ENCODE assay signal across 21 mouse cellular contexts in genomic region chr6:32395415-32395814, GRCm38 (mm10).
DNase-seq lines count a peak whose midpoint lies in the region; ATAC-seq and TF ChIP-seq lines count a peak whose summit lies in the region.
"Had no signal": no experiment of that assay in that cellular context is flagged by ENCODE, and none has a peak within 500 bp of the region (broad histone marks: within the 10 kb centered on the region; RNA-seq: fewer than 3 reads in every experiment).

No protein-coding gene starts in this region.

- no peak overlapping the region for H3K4me2 ChIP-seq in liver, postnatal 0 days (ENCODE audit: low read depth, low read length)
- H3K4me2 ChIP-seq in liver, embryonic 12.5 days, result no peak overlapping the region
- H3K4me2 ChIP-seq: forebrain, embryonic 12.5 days; forebrain, embryonic 15.5 days; heart, embryonic 11.5 days; hindbrain, embryonic 13.5 days; intestine, embryonic 15.5 days had no signal

- no peak overlapping the region for H3K9ac ChIP-seq in heart, adult 2 months (ENCODE audit: low read depth, low read length)
- no peak overlapping the region for H3K9ac ChIP-seq in liver, postnatal 0 days (replicated peaks)
- H3K9ac ChIP-seq in liver, embryonic 12.5 days, result no peak overlapping the region
- H3K9ac ChIP-seq: forebrain, embryonic 12.5 days; forebrain, embryonic 15.5 days; hindbrain, embryonic 13.5 days; intestine, embryonic 15.5 days had no signal

- peak overlapping the region; percentile 20; the same call in 1 of the 2 replicates for H3K27ac ChIP-seq in heart, adult 2 months
- H3K27ac ChIP-seq in liver, postnatal 0 days (ENCODE audit: low read depth), result no peak overlapping the region
- H3K27ac ChIP-seq in liver, embryonic 12.5 days, result no peak overlapping the region
- H3K27ac ChIP-seq in forebrain, embryonic 10.5 days, result no peak overlapping the region
- H3K27ac ChIP-seq: forebrain, embryonic 12.5 days; forebrain, embryonic 15.5 days; hindbrain, embryonic 10.5 days; hindbrain, embryonic 13.5 days; intestine, embryonic 15.5 days had no signal

- no peak for TF ChIP-seq POLR2A in heart, adult 2 months (IDR thresholded peaks at IDR 0.05; ENCODE audit: insufficient read depth, low read depth, low read length)

- no peaks in the 10 kb centered on the region for H3K27me3 ChIP-seq in heart, adult 2 months (ENCODE audit: control insufficient read depth, insufficient read depth, low read length)
- no peaks in the 10 kb centered on the region for H3K27me3 ChIP-seq in liver, postnatal 0 days (ENCODE audit: insufficient read depth, low read length)
- H3K27me3 ChIP-seq in liver, embryonic 12.5 days (replicated peaks), result no peaks in the 10 kb centered on the region
- H3K27me3 ChIP-seq in forebrain, embryonic 10.5 days (ENCODE audit: poor library complexity, severe bottlenecking), result no peaks in the 10 kb centered on the region
- H3K27me3 ChIP-seq: forebrain, embryonic 12.5 days; forebrain, embryonic 15.5 days; hindbrain, embryonic 13.5 days; intestine, embryonic 15.5 days had no signal

- ATAC-seq in liver, postnatal 0 days, result peak; percentile 72
- no peak for ATAC-seq in liver, embryonic 12.5 days
- ATAC-seq: activated CD4-positive, CD25-positive, alpha-beta regulatory T cell, adult 4 months; forebrain, embryonic 15.5 days; hindbrain, embryonic 16.5 days; intestine, embryonic 15.5 days had no signal

- intact Hi-C loops in heart, adult 2 months (cut with DNase I), result loop anchor here (5.0 kb wide), 1 partner anchor 117 kb away; no protein-coding TSS in a partner anchor
- intact Hi-C loops in heart, postnatal 10 days (cut with DNase I), result no loop called here

- H3K9me3 ChIP-seq in liver, postnatal 0 days (ENCODE audit: low read length), result no peaks in the 10 kb centered on the region
- no peaks in the 10 kb centered on the region for H3K9me3 ChIP-seq in liver, embryonic 12.5 days (replicated peaks)
- H3K9me3 ChIP-seq in forebrain, embryonic 10.5 days, result no peaks in the 10 kb centered on the region
- H3K9me3 ChIP-seq: forebrain, embryonic 12.5 days; forebrain, embryonic 15.5 days; hindbrain, embryonic 10.5 days; hindbrain, embryonic 13.5 days; intestine, embryonic 15.5 days had no signal

- no peak for TF ChIP-seq CTCF in heart, adult 2 months (IDR thresholded peaks at IDR 0.05)
- TF ChIP-seq CTCF in liver, postnatal 0 days (IDR thresholded peaks at IDR 0.05; ENCODE audit: low read depth), result no peak

- peak; percentile 20 for DNase-seq in adrenal gland, adult 2 months
- DNase-seq in adrenal gland, adult 18-20 months (ENCODE audit: low spot score in 2 of 2), result no peak
- no peak for DNase-seq in heart, adult 2 months
- DNase-seq in heart, postnatal 10 days, result no peak
- DNase-seq in liver, postnatal 0 days, result peak; percentile 22
- no peak for DNase-seq in left cerebral cortex, adult 18-20 months (ENCODE audit: low spot score in 2 of 2)
- no peak for DNase-seq in forebrain, embryonic 10.5 days (ENCODE audit: extremely low spot score, low spot score)
- DNase-seq: cerebellum, adult 18-20 months; cerebellum, postnatal 14 days; gastrocnemius, postnatal 10 days; gastrocnemius, postnatal 36 days; heart, postnatal 36 days had no signal

- no peak overlapping the region for H3K4me3 ChIP-seq in heart, adult 2 months
- H3K4me3 ChIP-seq in liver, postnatal 0 days (ENCODE audit: low read depth, low read length), result no peak overlapping the region
- no peak overlapping the region for H3K4me3 ChIP-seq in liver, embryonic 12.5 days
- H3K4me3 ChIP-seq in forebrain, embryonic 10.5 days, result no peak overlapping the region
- H3K4me3 ChIP-seq: forebrain, embryonic 12.5 days; forebrain, embryonic 15.5 days; hindbrain, embryonic 10.5 days; hindbrain, embryonic 13.5 days; intestine, embryonic 15.5 days had no signal

- WGBS in heart, adult 2 months, result 92% methylated on average over 9 of the region's 9 CpGs
- 63% methylated on average over 9 of the region's 9 CpGs for WGBS in liver, postnatal 0 days (ENCODE audit: insufficient replicate concordance)
- WGBS in liver, embryonic 12.5 days (ENCODE audit: insufficient replicate concordance), result 67% methylated on average over 9 of the region's 9 CpGs
- WGBS in forebrain, embryonic 10.5 days, result 88% methylated on average over 9 of the region's 9 CpGs

- TF ChIP-seq EP300 in heart, adult 2 months (IDR thresholded peaks at IDR 0.05; ENCODE audit: insufficient read depth, low read depth, low read length), result no peak
- TF ChIP-seq EP300 in liver, postnatal 0 days (IDR thresholded peaks at IDR 0.05; ENCODE audit: low read depth), result no peak

- no peaks in the 10 kb centered on the region for H3K79me2 ChIP-seq in heart, adult 2 months (replicated peaks; ENCODE audit: control insufficient read depth, insufficient read depth, low read length)

- H3K36me3 ChIP-seq in heart, adult 2 months (ENCODE audit: control insufficient read depth, insufficient read depth, low read length), result peaks cover 6% of the 10 kb centered on the region
- no peaks in the 10 kb centered on the region for H3K36me3 ChIP-seq in liver, postnatal 0 days (replicated peaks; ENCODE audit: insufficient read depth, low read length)
- H3K36me3 ChIP-seq in liver, embryonic 12.5 days, result no peaks in the 10 kb centered on the region
- no peaks in the 10 kb centered on the region for H3K36me3 ChIP-seq in forebrain, embryonic 10.5 days (replicated peaks)
- H3K36me3 ChIP-seq: forebrain, embryonic 12.5 days; forebrain, embryonic 15.5 days; hindbrain, embryonic 10.5 days; hindbrain, embryonic 13.5 days; intestine, embryonic 15.5 days had no signal

- H3K4me1 ChIP-seq in heart, adult 2 months (ENCODE audit: control insufficient read depth, insufficient read depth, low read length), result peaks cover 11% of the 10 kb centered on the region
- H3K4me1 ChIP-seq in liver, postnatal 0 days (ENCODE audit: insufficient read depth), result no peaks in the 10 kb centered on the region
- H3K4me1 ChIP-seq in liver, embryonic 12.5 days, result no peaks in the 10 kb centered on the region
- H3K4me1 ChIP-seq in forebrain, embryonic 10.5 days, result peaks cover 15% of the 10 kb centered on the region

Comparison
In these comparisons a context has a peak if more than half of its experiments do, and no peak if none do; other contexts are left out.
1. DNase-seq: peak in adrenal gland, adult 2 months (single experiment) and liver, postnatal 0 days (single experiment); none in adrenal gland, adult 18-20 months (0 of 2), heart, adult 2 months (0 of 2), heart, postnatal 10 days (0 of 2), left cerebral cortex, adult 18-20 months (0 of 2) and forebrain, embryonic 10.5 days (single experiment).